Mouse (Mus musculus) hematopoietic multipotent progenitor cell, adult 10-12 weeks (in vitro differentiated cells): ENCODE data around the gene Zbtb8a. TPM values are rescaled to one million over a fixed set of nuclear protein-coding genes. Genes with fewer than 3 reads are reported as not detected.

Source experiments
- polyA plus RNA-seq: library from polyadenylated mRNA; stranded (reverse); fragments of >175 nt; gene quantifications from 2 replicates; pipeline ENCODE4 v1.2.3, GENCODE M21; 2012; ENCODE audit warnings: low replicate concordance

Gene Zbtb8a
- 1.7 and 4.1 TPM in 2 replicates for polyA plus RNA-seq

DNA sequence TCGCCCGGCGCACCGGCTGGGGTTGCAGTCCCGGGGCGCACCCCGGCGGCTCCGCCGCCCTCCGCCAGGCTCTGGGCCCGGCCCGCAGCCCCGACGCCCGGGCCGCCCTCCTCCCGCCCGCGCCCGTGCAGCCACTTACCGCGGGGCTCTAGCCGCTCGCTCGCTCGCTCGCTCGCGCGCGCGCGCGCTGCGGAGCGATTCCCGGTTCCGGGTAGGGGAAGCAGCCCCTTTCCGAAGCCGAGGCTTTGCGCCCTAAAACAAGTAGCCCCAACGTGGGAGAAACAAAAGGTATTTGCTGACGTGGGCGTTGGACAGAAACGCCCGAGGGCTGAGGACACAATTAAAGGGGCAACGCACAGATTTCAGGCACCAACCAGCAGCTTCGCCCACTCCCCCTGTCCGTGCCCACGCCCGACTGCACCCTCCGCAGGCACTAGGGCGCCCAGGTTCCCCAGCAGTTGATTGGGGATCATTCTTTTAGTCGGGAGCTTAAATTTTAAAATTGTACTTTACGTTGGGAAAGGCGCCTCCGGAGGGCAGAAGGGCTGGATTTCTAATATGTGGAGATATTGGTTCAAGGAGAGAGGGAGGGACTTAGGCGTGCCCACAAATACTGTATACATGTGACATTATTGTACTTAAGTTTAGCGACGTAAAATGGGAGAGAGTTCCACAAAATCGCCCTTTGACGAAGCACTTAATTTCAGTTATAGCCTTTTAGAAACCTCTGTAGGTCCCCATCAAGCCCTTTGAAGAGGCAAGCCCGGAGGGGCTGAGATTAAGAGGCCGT, at the start of gene Zbtb8a:
TSS of gene Zbtb8a (minus strand) at position 516 of the 790 bp plus-strand sequence.

DNA sequence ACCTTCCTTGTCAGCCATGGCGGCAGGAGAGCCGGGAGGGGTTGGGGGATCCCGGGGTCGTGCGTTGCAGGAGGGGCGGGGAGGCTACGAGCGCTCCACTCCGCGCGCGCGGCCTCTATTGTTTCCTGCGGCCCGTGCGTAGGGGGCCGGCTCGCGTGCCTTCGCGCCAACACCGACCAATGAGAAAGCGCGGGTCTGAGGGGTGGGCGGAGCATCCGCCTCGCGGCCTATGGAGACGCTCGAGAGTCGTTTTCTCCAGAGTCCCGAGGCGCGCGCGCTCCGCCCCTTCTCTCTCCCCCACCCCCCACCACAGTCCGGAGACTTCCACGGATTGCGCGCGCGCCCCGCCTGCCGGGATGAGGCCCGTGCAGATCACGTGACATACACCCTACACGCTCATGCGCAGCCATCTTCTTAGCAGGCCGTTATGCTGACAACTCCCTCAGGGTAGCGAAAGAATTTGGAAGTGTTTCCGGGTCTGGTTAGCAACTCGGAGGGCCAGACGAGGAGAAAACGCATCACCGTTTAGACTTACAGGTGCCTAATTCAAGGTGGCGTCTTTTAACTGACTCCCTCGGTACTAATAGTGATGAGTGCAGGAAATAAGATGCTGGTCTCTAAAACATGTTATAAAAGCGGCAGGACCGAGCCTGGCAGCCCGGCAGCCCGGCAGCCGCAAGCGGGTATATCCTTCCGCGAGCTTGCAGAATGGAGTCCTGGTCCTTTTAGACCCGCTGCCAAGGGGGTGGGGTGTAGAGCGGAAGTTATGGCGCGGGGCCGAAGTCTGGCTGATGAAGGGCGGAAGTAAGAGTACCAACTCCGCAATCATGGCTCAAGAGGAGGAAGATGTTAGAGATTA, 42.5 kb downstream of the Zbtb8a start, which contains the start of the genes Rbbp4 and Zbtb8os:
TSS of gene Rbbp4 (minus strand) at position 155 of the 859 bp plus-strand sequence.
TSS of gene Zbtb8os (plus strand) at position 480 of the 859 bp plus-strand sequence.

Other genes with a start within 250 kb of the Zbtb8a start
- gene Fndc5, start 241.1 kb downstream of the Zbtb8a start, polyA plus RNA-seq = 0.15 and 0.46 TPM in 2 replicates
- 4.2 and 5.2 TPM in 2 replicates for gene S100pbp, start 188.4 kb downstream of the Zbtb8a start, polyA plus RNA-seq
- 11.6 and 15.9 TPM in 2 replicates for gene Yars, start 188.4 kb downstream of the Zbtb8a start, polyA plus RNA-seq
- gene C77080, start 116.7 kb downstream of the Zbtb8a start, polyA plus RNA-seq = 0.72 and 1.6 TPM in 2 replicates
- gene Sync, start 90.5 kb downstream of the Zbtb8a start, polyA plus RNA-seq = 0.04 TPM in 1 of 2 replicates, not detected in the other
- gene Rbbp4, start 42.7 kb downstream of the Zbtb8a start, polyA plus RNA-seq = 18.9 and 24.8 TPM in 2 replicates
- 2.6 and 4.1 TPM in 2 replicates for gene Zbtb8os, start 42.4 kb downstream of the Zbtb8a start, polyA plus RNA-seq
- not detected in 2 replicates for gene Zbtb8b, start 62.7 kb upstream of the Zbtb8a start, polyA plus RNA-seq
- 27.6 and 91.6 TPM in 2 replicates for gene Bsdc1, start 83.5 kb upstream of the Zbtb8a start, polyA plus RNA-seq
- gene Tssk3, start 112.9 kb upstream of the Zbtb8a start, polyA plus RNA-seq = 0.17 TPM in 1 of 2 replicates, not detected in the other
- 0.59 and 1.1 TPM in 2 replicates for gene Fam229a, start 113.1 kb upstream of the Zbtb8a start, polyA plus RNA-seq
- 71.7 and 221 TPM in 2 replicates for gene Marcksl1, start 135.5 kb upstream of the Zbtb8a start, polyA plus RNA-seq
- gene Hdac1, start 164.6 kb upstream of the Zbtb8a start, polyA plus RNA-seq = 26.7 and 62.4 TPM in 2 replicates
- gene Lck, start 195.5 kb upstream of the Zbtb8a start, polyA plus RNA-seq = 158 and 171 TPM in 2 replicates
- gene Fam167b, start 200.4 kb upstream of the Zbtb8a start, polyA plus RNA-seq = 0.84 and 2.4 TPM in 2 replicates
- gene Eif3i, start 222.5 kb upstream of the Zbtb8a start, polyA plus RNA-seq = 28.9 and 92.5 TPM in 2 replicates
- gene Tmem234, start 222.6 kb upstream of the Zbtb8a start, polyA plus RNA-seq = 213 and 249 TPM in 2 replicates
- gene Dcdc2b, start 236.1 kb upstream of the Zbtb8a start, polyA plus RNA-seq = 1.1 TPM in 1 of 2 replicates, not detected in the other
- 5.9 and 11.8 TPM in 2 replicates for gene Iqcc, start 241.0 kb upstream of the Zbtb8a start, polyA plus RNA-seq
- gene Ccdc28b, start 245.8 kb upstream of the Zbtb8a start, polyA plus RNA-seq = 19.8 and 23.7 TPM in 2 replicates